Mouse (Mus musculus) MEL (cell line): ENCODE data around the gene Unc80. TPM values are rescaled to one million over a fixed set of nuclear protein-coding genes. Genes with fewer than 3 reads are reported as not detected.

ENCODE experiments used
- DNase-seq: peaks from one replicate; pipeline ENCODE4 v3.0.0; 2011; ENCODE audit warnings: low read depth, low spot score
- H3K27ac ChIP-seq: 2 replicates; pipeline ENCODE4 v1.5.1; 2012; ENCODE audit warnings: low read depth, mild to moderate bottlenecking, control low read depth, low read length, moderate library complexity; ENCODE audit not compliant: control insufficient read depth
- H3K27me3 ChIP-seq, 2 experiments: fragments of 150-350 bp in 1 of 2; sonication (generic) in 1 of 2; 2 replicates each; pipeline ENCODE4 v1.6.1; 2012; ENCODE audit warnings: low read length in 2 of 2, mild to moderate bottlenecking in 2 of 2, improper control_type of control experiment in 1 of 2, moderate library complexity in 1 of 2; ENCODE audit not compliant: insufficient read depth in 2 of 2, control insufficient read depth in 1 of 2
- H3K36me3 ChIP-seq, 2 experiments: 2 replicates each; pipeline ENCODE4 v1.6.1; 2012 to 2014; ENCODE audit warnings: low read length in 2 of 2, improper control_type of control experiment in 1 of 2, inconsistent platforms in 1 of 2, mild to moderate bottlenecking in 1 of 2; ENCODE audit not compliant: insufficient read depth in 2 of 2, control insufficient read depth in 1 of 2
- H3K4me1 ChIP-seq, 2 experiments: fragments of 150-350 bp in 1 of 2; sonication (generic) in 1 of 2; 2 replicates each; pipeline ENCODE4 v1.6.1; 2012; ENCODE audit warnings: low read length in 2 of 2, improper control_type of control experiment in 1 of 2, mild to moderate bottlenecking in 1 of 2; ENCODE audit not compliant: insufficient read depth in 2 of 2, control insufficient read depth in 1 of 2
- H3K4me3 ChIP-seq, 2 experiments: fragments of 150-350 bp in 1 of 2; sonication (generic) in 1 of 2; 2 replicates each; pipeline ENCODE4 v1.5.1; 2012; ENCODE audit warnings: low read depth in 2 of 2, low read length in 2 of 2, mild to moderate bottlenecking in 2 of 2, moderate library complexity in 2 of 2, control low read depth in 1 of 2, improper control_type of control experiment in 1 of 2; ENCODE audit not compliant: control insufficient read depth in 1 of 2, insufficient read depth in 1 of 2
- H3K79me2 ChIP-seq: 2 replicates; pipeline ENCODE4 v1.6.1; 2012; ENCODE audit warnings: mild to moderate bottlenecking, low read length, moderate library complexity; ENCODE audit not compliant: control insufficient read depth, poor library complexity, insufficient read depth
- H3K9ac ChIP-seq: 2 replicates; pipeline ENCODE4 v1.6.1; 2012; ENCODE audit warnings: low read depth, mild to moderate bottlenecking, control low read depth, low read length, moderate library complexity; ENCODE audit not compliant: control insufficient read depth, poor library complexity, severe bottlenecking
- H3K9me3 ChIP-seq: fragments of 150-350 bp; sonication (generic); replicated peaks from 2 replicates; pipeline ENCODE4 v1.6.1; 2012; ENCODE audit warnings: mild to moderate bottlenecking, low read length, improper control_type of control experiment, moderate library complexity; ENCODE audit not compliant: insufficient read depth
- CHD2 ChIP-seq: IDR thresholded peaks from 2 replicates; pipeline ENCODE4 v1.6.1; 2011; ENCODE audit warnings: low read length, improper control_type of control experiment
- ELF1 ChIP-seq: IDR thresholded peaks from 2 replicates; pipeline ENCODE4 v1.6.1; 2014; ENCODE audit warnings: low read depth, mild to moderate bottlenecking, inconsistent platforms, low read length, improper control_type of control experiment, moderate library complexity
- EP300 ChIP-seq, 2 experiments: IDR thresholded peaks; 2 replicates each; pipeline ENCODE4 v1.6.1; 2011; ENCODE audit warnings: improper control_type of control experiment in 2 of 2, low read length in 2 of 2, low read depth in 1 of 2, mild to moderate bottlenecking in 1 of 2
- GABPA ChIP-seq: IDR thresholded peaks from 2 replicates; pipeline ENCODE4 v1.6.1; 2012; ENCODE audit warnings: low read depth, mild to moderate bottlenecking, inconsistent platforms, low read length, improper control_type of control experiment, moderate library complexity
- JUND ChIP-seq: IDR thresholded peaks from 2 replicates; pipeline ENCODE4 v1.6.1; 2011; ENCODE audit warnings: low read depth, mild to moderate bottlenecking, improper control_type of control experiment, low read length
- KAT2A ChIP-seq: conservative IDR thresholded peaks from 2 replicates; pipeline ENCODE4 v1.6.1; 2012; ENCODE audit warnings: low read depth, low read length, improper control_type of control experiment, inconsistent platforms
- MAX ChIP-seq: IDR thresholded peaks from 2 replicates; pipeline ENCODE4 v1.6.1; 2011; ENCODE audit warnings: low read length, improper control_type of control experiment
- MXI1 ChIP-seq: IDR thresholded peaks from 2 replicates; pipeline ENCODE4 v1.6.1; 2011; ENCODE audit warnings: mild to moderate bottlenecking, low read depth, low read length, improper control_type of control experiment
- POLR2A ChIP-seq, 2 experiments: IDR thresholded peaks; 2 replicates each; pipeline ENCODE4 v1.6.1; 2011 to 2012; ENCODE audit warnings: low read length in 2 of 2, mild to moderate bottlenecking in 2 of 2, control low read depth in 1 of 2, improper control_type of control experiment in 1 of 2, low read depth in 1 of 2, moderate library complexity in 1 of 2; ENCODE audit not compliant: control insufficient read depth in 1 of 2, insufficient read depth in 1 of 2, poor library complexity in 1 of 2
- POLR2AphosphoS2 ChIP-seq: IDR thresholded peaks from 2 replicates; pipeline ENCODE4 v1.6.1; 2011; ENCODE audit warnings: low read length, improper control_type of control experiment
- POLR2AphosphoS5 ChIP-seq: IDR thresholded peaks from 2 replicates; pipeline ENCODE4 v1.6.1; 2012; ENCODE audit warnings: low read depth, borderline replicate concordance, mild to moderate bottlenecking, inconsistent platforms, low read length, moderate library complexity, mixed read lengths
- RAD21 ChIP-seq: IDR thresholded peaks from 2 replicates; pipeline ENCODE4 v1.6.1; 2011; ENCODE audit warnings: mild to moderate bottlenecking, low read depth, low read length, improper control_type of control experiment
- RCOR1 ChIP-seq: IDR thresholded peaks from 2 replicates; pipeline ENCODE4 v1.6.1; 2012; ENCODE audit warnings: low read depth, mild to moderate bottlenecking, inconsistent platforms, low read length, improper control_type of control experiment
- SIN3A ChIP-seq: IDR thresholded peaks from 2 replicates; pipeline ENCODE4 v1.6.1; 2012; ENCODE audit warnings: low read length, improper control_type of control experiment, inconsistent platforms
- SMC3 ChIP-seq: IDR thresholded peaks from 2 replicates; pipeline ENCODE4 v1.6.1; 2011; ENCODE audit warnings: low read depth, low read length, improper control_type of control experiment
- TAL1 ChIP-seq: IDR thresholded peaks from 2 replicates; pipeline ENCODE4 v1.6.1; 2012; ENCODE audit warnings: mild to moderate bottlenecking, inconsistent platforms, low read length, moderate library complexity, mixed read lengths
- TCF12 ChIP-seq: IDR thresholded peaks from 2 replicates; pipeline ENCODE4 v1.6.1; 2014; ENCODE audit warnings: low read depth, mild to moderate bottlenecking, inconsistent platforms, low read length, improper control_type of control experiment, moderate library complexity
- UBTF ChIP-seq: IDR thresholded peaks from 2 replicates; pipeline ENCODE4 v1.6.1; 2012; ENCODE audit warnings: low read depth, mild to moderate bottlenecking, inconsistent platforms, low read length, improper control_type of control experiment, moderate library complexity, borderline replicate concordance; ENCODE audit not compliant: insufficient read depth
- USF1 ChIP-seq: IDR thresholded peaks from 2 replicates; pipeline ENCODE4 v1.6.1; 2014; ENCODE audit warnings: low read depth, mild to moderate bottlenecking, inconsistent platforms, low read length, improper control_type of control experiment, moderate library complexity
- USF2 ChIP-seq, 2 experiments: IDR thresholded peaks; 2 replicates each; pipeline ENCODE4 v1.6.1; 2011 to 2012; ENCODE audit warnings: improper control_type of control experiment in 2 of 2, low read length in 2 of 2, borderline replicate concordance in 1 of 2, inconsistent platforms in 1 of 2, low read depth in 1 of 2, mild to moderate bottlenecking in 1 of 2; ENCODE audit not compliant: insufficient read depth in 1 of 2
- ZC3H11A ChIP-seq: IDR thresholded peaks from 2 replicates; pipeline ENCODE4 v1.6.1; 2012; ENCODE audit warnings: low read depth, mild to moderate bottlenecking, inconsistent platforms, low read length, improper control_type of control experiment
- ZMIZ1 ChIP-seq: IDR thresholded peaks from 2 replicates; pipeline ENCODE4 v1.6.1; 2012; ENCODE audit warnings: low read depth, mild to moderate bottlenecking, inconsistent platforms, low read length, improper control_type of control experiment, moderate library complexity
- ZNF384 ChIP-seq: IDR thresholded peaks from 2 replicates; pipeline ENCODE4 v1.6.1; 2012; ENCODE audit warnings: low read depth, mild to moderate bottlenecking, inconsistent platforms, low read length, improper control_type of control experiment
- polyA plus RNA-seq, 2 experiments: library from polyadenylated mRNA; stranded (reverse) in 1 of 2; unstranded in 1 of 2; fragments of >175 nt in 1 of 2; fragments of >200 nt in 1 of 2; gene quantifications; 2 replicates each; pipeline versions ENCODE4 v1.2.1 to v1.2.4; 2012; ENCODE audit warnings: low replicate concordance in 2 of 2, low read depth in 1 of 2; ENCODE audit not compliant: insufficient read length in 2 of 2, insufficient read depth in 1 of 2, missing spikeins in 1 of 2
- total RNA-seq: library from RNA; depleted of rRNA; stranded (reverse); fragments of 300-350 nt; gene quantifications from 2 replicates; pipeline ENCODE4 v1.2.3, GENCODE M21; 2012

Gene Unc80
- total and polyA plus RNA-seq, 3 experiments: not detected

- Histone ChIP-seq H3K4me3 (no peak overlapping the region), H3K4me1 (no peaks in the 10 kb centered on the region)
- DNase-seq: no peak
- TF ChIP-seq ZNF384: no peak
- TF ChIP-seq ZC3H11A: no peak
- TF ChIP-seq KAT2A: no peak
- TF ChIP-seq POLR2A (IDR thresholded peaks at IDR 0.05; ENCODE audit: control insufficient read depth in 1 of 2, insufficient read depth in 1 of 2, low read depth in 1 of 2, low read length in 2 of 2, poor library complexity in 1 of 2): no peak
- no peak for TF ChIP-seq EP300 (IDR thresholded peaks at IDR 0.05; ENCODE audit: low read depth in 1 of 2, low read length in 2 of 2)
- TF ChIP-seq, all 39 proteins: peak for 0
- Histone ChIP-seq H3K9me3 (no peaks in the 10 kb centered on the region), H3K36me3 (no peaks in the 10 kb centered on the region), H3K27me3 (no peaks in the 10 kb centered on the region), H3K79me2 (no peaks in the 10 kb centered on the region), H3K9ac (no peak overlapping the region), H3K27ac (no peak overlapping the region)
Measured at GRCm38 (mm10) chr1:66561636-66562270, 93.6 kb downstream of the Unc80 start.

GRCm38 (mm10) chr1:66562332-66562731, 94.2 kb downstream of the Unc80 start:
- Histone ChIP-seq H3K36me3 (no peaks in the 10 kb centered on the region), H3K9ac (no peak overlapping the region), H3K27me3 (no peaks in the 10 kb centered on the region), H3K27ac (no peak overlapping the region), H3K4me3 (no peak overlapping the region), H3K9me3 (no peaks in the 10 kb centered on the region), H3K79me2 (no peaks in the 10 kb centered on the region), H3K4me1 (no peaks in the 10 kb centered on the region)
- no peak for DNase-seq
- TF ChIP-seq TCF12 (no peak), SMC3 (no peak), MXI1 (no peak), JUND (no peak), RCOR1 (no peak), USF1 (no peak), ELF1 (no peak), SIN3A (no peak), UBTF (no peak)
- TF ChIP-seq, all 39 proteins: peak for 0

- no peaks in the 10 kb centered on the region for H3K27me3 ChIP-seq
- no peak for DNase-seq
- TF ChIP-seq JUND (no peak), CHD2 (no peak), GABPA (no peak), ZMIZ1 (no peak), USF2 (IDR thresholded peaks at IDR 0.05; ENCODE audit: borderline replicate concordance in 1 of 2, insufficient read depth in 1 of 2, low read depth in 1 of 2, low read length in 2 of 2) (no peak), UBTF (no peak), RAD21 (no peak), MAX (no peak), POLR2AphosphoS2 (no peak), SIN3A (no peak), ELF1 (no peak), POLR2AphosphoS5 (no peak), TAL1 (no peak)
- TF ChIP-seq, all 39 proteins: peak for 0
- no peak overlapping the region for H3K4me3 ChIP-seq
- no peak overlapping the region for H3K9ac ChIP-seq
- H3K9me3 ChIP-seq: no peaks in the 10 kb centered on the region
- H3K79me2 ChIP-seq: no peaks in the 10 kb centered on the region
- no peak overlapping the region for H3K27ac ChIP-seq
- H3K36me3 ChIP-seq: no peaks in the 10 kb centered on the region
- H3K4me1 ChIP-seq: no peaks in the 10 kb centered on the region
Measured at GRCm38 (mm10) chr1:66569736-66570135, 101.6 kb downstream of the Unc80 start.
